Mouse (Mus musculus): ENCODE measurements around the gene Tmem198. TPM values are rescaled to one million over a fixed set of nuclear protein-coding genes. Genes with fewer than 3 reads are reported as not detected.

Gene Tmem198
- total RNA-seq, 2 experiments from 2014 or later, result 0.12 to 0.26 TPM

DNA sequence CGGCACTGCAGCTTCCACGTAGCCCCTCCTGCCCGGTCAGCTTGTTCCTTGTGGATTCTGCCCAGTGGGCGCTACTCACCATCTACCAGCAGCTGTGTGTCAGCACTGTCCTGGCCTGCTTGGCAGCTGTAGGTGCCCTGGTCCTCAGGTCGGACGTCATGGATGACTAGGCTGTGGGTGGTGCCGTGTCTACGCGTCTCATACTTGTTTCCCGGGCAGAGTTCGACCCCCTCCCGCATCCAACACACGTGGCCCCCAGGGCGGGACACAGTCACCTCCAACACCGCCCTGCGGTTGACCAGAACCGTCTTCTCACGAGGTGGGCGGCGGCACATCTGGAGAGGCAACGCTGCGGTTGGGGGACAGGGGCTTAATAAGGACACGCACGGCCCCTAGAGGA is 7.2 kb downstream of the Tmem198 start:
- DNase-seq, result no peak
- intact Hi-C loops (cut with DNase I), result loop anchor here (5.0 kb wide), 1 partner anchor 61 kb away; the partner anchor contains the start of gene Slc4a3

GRCm38 (mm10) chr1:75487040-75487404 is 7.7 kb downstream of the Tmem198 start:
- intact Hi-C loops (cut with DNase I), result loop anchor here (5.0 kb wide), 1 partner anchor 60 kb away; the partner anchor contains the start of gene Slc4a3
- DNase-seq, result no peak

- no peak for DNase-seq
- intact Hi-C loops (cut with DNase I), result loop anchor here (5.0 kb wide), 1 partner anchor 60 kb away; the partner anchor contains the start of gene Slc4a3
Measured at GRCm38 (mm10) chr1:75487405-75488161, 8.3 kb downstream of the Tmem198 start.

DNA sequence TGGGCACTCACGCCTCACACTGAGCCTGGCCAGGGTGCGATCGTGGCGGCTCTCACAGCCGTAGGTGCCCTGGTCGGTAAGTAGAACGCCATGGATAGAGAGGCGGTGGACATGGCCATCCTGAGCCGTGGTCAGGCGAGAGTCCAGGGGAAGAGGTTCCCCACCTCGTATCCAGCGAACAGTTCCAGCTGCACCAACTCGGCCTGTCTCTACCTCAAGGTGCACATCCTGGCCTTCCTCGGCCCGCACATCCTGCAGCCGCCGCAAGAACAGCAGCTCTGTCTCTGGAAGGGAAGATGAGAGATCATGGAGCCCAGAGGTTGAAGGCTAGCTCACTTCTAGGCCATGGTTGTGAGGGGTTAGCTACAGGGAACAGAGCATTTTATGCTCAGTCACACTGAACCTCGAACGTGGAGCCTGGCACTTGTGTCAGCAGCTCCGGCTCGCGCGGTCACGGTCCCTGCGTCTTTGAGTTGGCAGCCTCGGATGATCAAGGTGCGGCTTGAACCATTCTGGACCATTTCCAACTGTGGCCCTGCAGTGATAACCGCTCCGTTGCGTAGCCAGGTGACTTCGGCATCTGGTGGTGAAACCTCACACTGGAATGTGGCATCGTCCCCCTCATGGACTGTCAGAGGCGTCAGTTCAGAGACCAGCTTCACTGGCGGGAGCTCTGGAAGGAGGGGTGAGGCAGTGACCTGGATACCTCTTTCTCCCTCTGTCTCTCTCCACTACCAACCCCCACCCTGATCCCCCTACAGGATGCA is 11.6 kb downstream of the Tmem198 start:
- no peak for DNase-seq
- intact Hi-C loops (cut with DNase I), result no loop called here

DNA sequence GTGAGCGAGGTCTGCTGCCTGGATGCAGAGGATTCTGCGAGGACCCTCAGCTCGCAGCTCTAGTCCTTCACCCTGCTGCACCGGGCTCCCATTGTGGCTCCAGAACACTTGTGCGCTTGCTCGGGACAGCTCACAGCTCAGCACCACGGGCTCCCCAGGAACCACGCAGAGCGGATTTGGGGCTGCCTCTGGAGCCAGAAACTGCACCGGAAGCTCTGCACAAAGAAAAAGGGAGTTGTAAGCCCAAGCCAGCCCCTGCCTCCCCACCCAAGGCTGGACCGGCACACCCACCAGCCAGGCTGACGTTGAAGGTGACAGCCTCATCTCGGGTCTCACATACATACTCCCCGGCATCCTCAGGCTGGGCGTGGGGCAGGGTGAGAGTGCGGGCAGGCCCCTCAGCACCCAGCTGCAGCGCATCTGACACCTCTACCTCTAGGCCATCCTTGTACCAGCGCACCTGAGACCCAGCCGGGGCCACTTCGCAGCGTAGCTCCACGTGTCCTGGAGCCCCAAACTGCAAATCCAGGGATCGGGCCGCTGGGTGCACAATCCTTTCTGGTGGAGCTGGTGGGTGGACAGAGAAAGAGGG is 13.3 kb downstream of the Tmem198 start:
- DNase-seq, result no peak
- intact Hi-C loops (cut with DNase I), result no loop called here

DNA sequence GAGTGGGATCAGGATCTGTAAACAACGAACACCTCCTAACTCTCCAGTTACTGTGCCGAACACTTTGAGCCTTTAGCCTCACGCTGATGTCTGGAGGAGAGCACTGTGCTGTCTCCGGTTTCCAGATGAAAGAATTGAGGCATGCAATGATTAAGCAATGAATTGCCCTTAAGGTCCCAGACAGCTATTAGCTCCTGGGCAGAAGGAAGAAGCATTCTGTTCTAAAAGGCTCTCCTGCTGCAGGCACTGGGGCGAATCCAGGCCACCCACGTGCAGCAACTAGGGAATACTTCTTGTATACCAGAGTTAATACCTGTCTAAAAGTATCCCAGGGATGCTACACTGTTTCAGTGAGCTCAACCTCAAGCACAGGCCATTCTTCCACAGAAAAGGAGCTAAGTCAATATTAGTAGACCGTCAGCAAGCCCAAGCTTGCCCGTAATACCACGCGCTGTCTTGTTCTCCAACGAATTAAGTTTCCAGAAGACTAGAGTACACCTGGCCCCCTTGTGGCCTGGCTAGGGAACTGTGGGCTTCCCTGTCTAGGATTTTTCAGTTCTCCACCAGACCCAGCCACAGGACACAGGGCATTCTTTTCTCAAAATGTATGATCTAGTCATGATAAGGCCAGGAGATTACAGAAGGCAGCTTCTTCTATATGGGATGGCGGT is 15.7 kb downstream of the Tmem198 start:
- intact Hi-C loops (cut with DNase I), result no loop called here
- no peak for DNase-seq

- DNase-seq, result no peak
- intact Hi-C loops (cut with DNase I), result no loop called here
Measured at GRCm38 (mm10) chr1:75498897-75499296, 19.6 kb downstream of the Tmem198 start.

DNA sequence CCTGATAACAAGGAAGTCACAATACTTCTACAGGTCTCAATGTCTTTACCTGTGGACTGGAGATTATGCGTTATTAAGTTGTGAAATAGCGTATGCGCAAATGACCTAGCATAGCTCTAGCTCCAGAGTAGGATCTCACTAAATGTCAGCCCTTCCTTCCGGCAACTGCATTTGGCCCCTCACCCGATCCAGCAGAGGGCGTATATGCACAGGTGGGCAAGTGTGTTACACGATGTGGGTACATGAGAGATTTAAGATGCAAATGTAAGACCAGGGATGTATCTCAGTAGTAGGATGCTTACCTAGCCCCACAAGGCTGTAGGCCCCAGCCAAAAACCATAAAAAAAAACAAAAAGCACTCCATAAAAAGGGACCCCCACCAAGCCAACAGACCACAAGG is 20.1 kb downstream of the Tmem198 start:
- intact Hi-C loops (cut with DNase I), result no loop called here
- DNase-seq, result no peak

GRCm38 (mm10) chr1:75501905-75502304 is 22.6 kb downstream of the Tmem198 start:
- DNase-seq, result no peak
- intact Hi-C loops (cut with DNase I), result no loop called here

- intact Hi-C loops (cut with DNase I), result no loop called here
- DNase-seq, result no peak
Measured at GRCm38 (mm10) chr1:75502945-75503650, 23.8 kb downstream of the Tmem198 start.

- DNase-seq, result no peak
- intact Hi-C loops (cut with DNase I), result no loop called here
Measured at GRCm38 (mm10) chr1:75503651-75503980, 24.3 kb downstream of the Tmem198 start.

GRCm38 (mm10) chr1:75504256-75505045 is 25.1 kb downstream of the Tmem198 start:
- intact Hi-C loops (cut with DNase I), result no loop called here
- no peak for DNase-seq

DNA sequence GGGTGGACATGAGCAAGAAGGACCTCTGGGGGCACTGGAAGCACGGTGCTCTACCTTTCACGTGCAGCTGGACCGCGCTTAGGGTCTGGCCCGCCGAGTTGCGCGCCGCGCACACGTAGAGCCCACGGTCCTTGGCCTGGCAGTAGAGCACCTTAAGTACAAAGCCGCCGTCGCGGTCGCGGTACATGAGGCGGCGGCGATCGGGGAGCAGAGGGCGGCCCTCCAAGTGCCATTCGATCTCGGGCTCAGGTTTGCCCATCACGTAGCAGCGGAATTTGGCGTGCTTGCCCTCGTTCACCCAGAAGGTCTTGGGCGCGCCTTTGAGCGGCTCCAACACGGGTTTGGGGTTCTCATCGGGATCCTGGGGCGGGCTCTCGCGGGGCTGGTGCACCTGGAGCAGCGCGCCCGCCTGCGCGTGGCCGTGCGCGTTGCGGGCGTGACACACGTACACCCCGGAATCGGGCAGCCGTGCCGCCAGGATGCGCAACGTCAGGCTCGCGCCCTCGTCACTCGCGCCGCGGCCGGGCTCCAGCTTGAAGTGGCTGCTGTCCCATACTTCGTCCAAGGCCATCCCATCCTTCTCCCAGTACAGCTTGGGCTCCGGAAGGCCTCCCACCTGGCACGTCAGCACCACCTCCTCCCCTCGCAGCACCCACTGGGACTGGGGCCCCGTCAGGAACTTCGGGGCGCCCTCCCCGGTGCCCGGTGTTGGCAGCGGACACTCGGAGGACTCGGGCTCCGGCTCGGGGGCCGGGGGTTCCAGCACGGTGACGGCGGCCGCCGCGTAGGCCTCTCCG is 26.0 kb downstream of the Tmem198 start:
- peak; percentile 59 to 68 for DNase-seq
- intact Hi-C loops (cut with DNase I), result no loop called here

DNA sequence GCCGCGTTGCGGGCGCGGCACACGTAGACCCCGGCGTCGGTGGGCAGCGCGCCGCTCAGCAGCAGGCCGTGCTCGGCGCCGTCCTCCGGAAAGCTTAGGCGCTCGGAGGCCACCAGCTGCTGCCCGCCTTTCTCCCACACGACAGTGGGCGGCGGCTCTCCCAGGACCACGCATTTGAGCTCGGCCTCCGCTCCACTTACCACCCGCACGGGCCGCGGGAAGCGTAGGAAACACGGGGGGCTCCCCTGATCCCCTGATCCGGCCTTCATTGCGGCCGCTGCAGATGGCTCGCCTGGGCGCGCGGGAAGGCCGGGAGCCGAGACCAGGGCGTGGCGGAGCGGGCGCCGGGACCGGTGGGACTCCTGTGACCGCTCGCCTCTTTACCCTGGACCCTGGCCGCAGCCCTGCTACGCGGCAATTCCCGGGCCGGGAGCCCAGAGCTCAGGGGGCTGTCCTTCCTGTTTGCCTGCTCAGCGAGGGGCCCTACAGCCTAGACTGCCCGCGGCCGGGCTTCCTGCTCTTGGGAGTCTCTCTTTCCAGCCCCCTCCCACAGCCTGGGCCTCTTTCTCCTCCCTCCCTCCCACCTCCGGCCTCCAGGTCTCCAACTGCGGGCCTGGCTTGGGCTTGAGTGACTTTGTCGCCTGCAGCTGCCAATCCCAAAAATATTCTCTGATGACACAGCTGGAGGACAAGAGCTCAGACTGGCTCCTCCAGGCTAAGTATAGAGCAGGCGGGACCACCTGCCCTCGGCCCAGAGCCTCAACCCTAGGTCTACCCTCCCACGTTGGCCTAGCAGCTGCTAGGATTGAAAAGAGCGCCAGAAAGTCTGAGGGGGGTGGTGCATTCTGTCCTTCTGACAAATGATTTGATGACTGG is 26.9 kb downstream of the Tmem198 start, which contains the start of gene Obsl1:
Gene Obsl1, minus strand, starts transcription at position 497 of the 876 bp plus-strand sequence.
- DNase-seq, result peak; percentile 63 to 70
- intact Hi-C loops (cut with DNase I), result no loop called here

- DNase-seq, result no peak
- intact Hi-C loops (cut with DNase I), result no loop called here
Measured at GRCm38 (mm10) chr1:75507006-75507405, 27.7 kb downstream of the Tmem198 start, which contains the start of gene Inha. Gene Inha (plus strand): TSS chr1:75507077.

- DNase-seq, result no peak
- intact Hi-C loops (cut with DNase I), result no loop called here
Measured at GRCm38 (mm10) chr1:75509586-75509985, 30.3 kb downstream of the Tmem198 start.

GRCm38 (mm10) chr1:75510154-75510553 is 30.8 kb downstream of the Tmem198 start:
- intact Hi-C loops (cut with DNase I), result no loop called here
- no peak for DNase-seq

Data from gastrocnemius, postnatal 36 days (tissue).